In genomic region chr1:181861181-181861902, GRCm38 (mm10) we compare ENCODE assay signal across 10 mouse cellular contexts. TPM values are rescaled to one million over a fixed set of nuclear protein-coding genes. Genes with fewer than 3 reads are reported as not detected.
DNase-seq lines count a peak whose midpoint lies in the region; ATAC-seq and TF ChIP-seq lines count a peak whose summit lies in the region.
"Had no signal": no experiment of that assay in that cellular context is flagged by ENCODE, and none has a peak within 500 bp of the region (broad histone marks: within the 10 kb centered on the region; RNA-seq: fewer than 3 reads in every experiment).

No protein-coding gene starts in this region.

- H3K4me1 ChIP-seq in megakaryocyte, embryonic 14.5 days = peaks cover 74% of the 10 kb centered on the region
- peaks cover 30% of the 10 kb centered on the region for H3K4me1 ChIP-seq in limb, embryonic 10.5 days
- no peaks in the 10 kb centered on the region for H3K4me1 ChIP-seq in hindbrain, postnatal 0 days (ENCODE audit: insufficient read depth, low read length)

- no peak overlapping the region for H3K9ac ChIP-seq in hindbrain, postnatal 0 days (replicated peaks; ENCODE audit: low read length)

- H3K4me3 ChIP-seq in megakaryocyte, embryonic 14.5 days (replicated peaks) = peak overlapping the region; percentile 74
- no peak overlapping the region for H3K4me3 ChIP-seq in limb, embryonic 10.5 days
- no peak overlapping the region for H3K4me3 ChIP-seq in hindbrain, postnatal 0 days (ENCODE audit: low read length)
- H3K4me3 ChIP-seq: erythroblast, embryonic 14.5 days had no signal

- 96% methylated on average over 2 of the region's 2 CpGs for WGBS in limb, embryonic 10.5 days
- 79% methylated on average over 2 of the region's 2 CpGs for WGBS in hindbrain, postnatal 0 days

- H3K36me3 ChIP-seq in megakaryocyte, embryonic 14.5 days (replicated peaks; ENCODE audit: low read length) = peaks cover 3% of the 10 kb centered on the region
- no peaks in the 10 kb centered on the region for H3K36me3 ChIP-seq in limb, embryonic 10.5 days
- H3K36me3 ChIP-seq in hindbrain, postnatal 0 days (ENCODE audit: insufficient read depth, low read length) = no peaks in the 10 kb centered on the region

- no peak for ATAC-seq in megakaryocyte, adult 5-6 weeks (ENCODE audit: poor library complexity, severe bottlenecking)
- ATAC-seq in hindbrain, postnatal 0 days = no peak

- DNase-seq in R1 (ENCODE audit: low read depth, low spot score) = peak; percentile 51
- DNase-seq in limb, embryonic 10.5 days (ENCODE audit: low spot score) = no peak
- DNase-seq in naive thymus-derived CD4-positive, alpha-beta T cell, adult 2 months (ENCODE audit: low read depth) = peak; percentile 47
- DNase-seq in hindbrain, postnatal 0 days (ENCODE audit: low spot score) = no peak
- no peak for DNase-seq in urinary bladder, adult 2 months (ENCODE audit: low spot score)
- DNase-seq: retina, postnatal 1 day had no signal

- no peak overlapping the region for H3K4me2 ChIP-seq in hindbrain, postnatal 0 days (ENCODE audit: low read depth, low read length)

- H3K9me3 ChIP-seq in megakaryocyte, embryonic 14.5 days = no peaks in the 10 kb centered on the region
- H3K9me3 ChIP-seq in limb, embryonic 10.5 days (replicated peaks) = no peaks in the 10 kb centered on the region
- H3K9me3 ChIP-seq in hindbrain, postnatal 0 days (ENCODE audit: low read length) = no peaks in the 10 kb centered on the region

- peak overlapping the region; percentile 72; the same call in 1 of the 2 replicates for H3K27ac ChIP-seq in limb, embryonic 10.5 days
- H3K27ac ChIP-seq in hindbrain, postnatal 0 days = no peak overlapping the region
- H3K27ac ChIP-seq: kidney, postnatal 0 days had no signal

- no peaks in the 10 kb centered on the region for H3K27me3 ChIP-seq in megakaryocyte, embryonic 14.5 days (replicated peaks)
- no peaks in the 10 kb centered on the region for H3K27me3 ChIP-seq in limb, embryonic 10.5 days (ENCODE audit: low read depth, poor library complexity, severe bottlenecking)
- no peaks in the 10 kb centered on the region for H3K27me3 ChIP-seq in hindbrain, postnatal 0 days (ENCODE audit: insufficient read depth, low read length)

- no peak for TF ChIP-seq CTCF in hindbrain, postnatal 0 days (IDR thresholded peaks at IDR 0.05; ENCODE audit: low read depth)

RNA-seq across cellular contexts. Expression of gene Lbr, which starts 18.5 kb away (rescaled TPM):
- 24.2 and 54.4 TPM in 2 replicates for polyA plus RNA-seq in megakaryocyte, embryonic 14.5 days (2012; ENCODE audit: insufficient read depth, low replicate concordance)
- total RNA-seq in megakaryocyte, adult 5-6 weeks (2015) = 457 and 500 TPM in 2 replicates
- 415 and 440 TPM in 2 replicates for total RNA-seq in megakaryocyte, adult 5-6 weeks (2017)
- 163 and 166 TPM in 2 replicates for polyA plus RNA-seq in limb, embryonic 10.5 days (2016; fragmentation: Nextera tagmentation; extraction: Ambion mirVana)
- total RNA-seq in hindbrain, postnatal 0 days (2014; rRNA removed) = 39.8 and 51.3 TPM in 2 replicates
- 29.1 and 30.7 TPM in 2 replicates for polyA plus RNA-seq in hindbrain, postnatal 0 days (2015; fragmentation: Nextera tagmentation; extraction: Ambion mirVana)
- polyA plus RNA-seq in urinary bladder, adult 2 months (2012; rRNA removed) = 24.7 and 25.4 TPM in 2 replicates

Comparison
In these comparisons a context has a peak if more than half of its experiments do, and no peak if none do; other contexts are left out.
1. DNase-seq: peak in R1 (single experiment) and naive thymus-derived CD4-positive, alpha-beta T cell, adult 2 months (single experiment); none in limb, embryonic 10.5 days (single experiment), hindbrain, postnatal 0 days (single experiment) and urinary bladder, adult 2 months (single experiment).